Mouse (Mus musculus) embryonic facial prominence, embryonic 11.5 days (tissue): Measurements from ENCODE around the gene Lhx5. TPM values are rescaled to one million over a fixed set of nuclear protein-coding genes. Genes with fewer than 3 reads are reported as not detected.

ENCODE experiments used
- ATAC-seq: fragments of 200-750 bp; cut with Nextera tagmentation; replicated peaks from 2 replicates; pipeline ENCODE4 v1.8.0; 2017; ENCODE audit warnings: low read depth; ENCODE audit not compliant: insufficient number of reproducible peaks, low FRiP score, low TSS enrichment
- DNase-seq: peaks from one replicate; pipeline ENCODE4 v3.0.0-alpha.2; 2015; ENCODE audit warnings: low spot score
- H3K27ac ChIP-seq: fragments of 300-500 bp; sonication (generic); replicated peaks from 2 replicates; pipeline ENCODE4 v1.5.1; 2014; ENCODE audit warnings: mild to moderate bottlenecking, low read depth, low read length, control low read depth
- H3K27me3 ChIP-seq: fragments of 300-500 bp; sonication (generic); 2 replicates; pipeline ENCODE4 v1.6.1; 2014; ENCODE audit warnings: mild to moderate bottlenecking, low read length, moderate library complexity, mixed read lengths; ENCODE audit not compliant: control insufficient read depth, insufficient read depth
- H3K36me3 ChIP-seq: fragments of 300-500 bp; sonication (generic); replicated peaks from 2 replicates; pipeline ENCODE4 v1.6.1; 2014; ENCODE audit warnings: low read depth, mild to moderate bottlenecking, low read length, moderate library complexity, mixed read lengths; ENCODE audit not compliant: control insufficient read depth, insufficient read depth
- H3K4me1 ChIP-seq: fragments of 300-500 bp; sonication (generic); 2 replicates; pipeline ENCODE4 v1.6.1; 2014; ENCODE audit warnings: low read length, mixed read lengths; ENCODE audit not compliant: control insufficient read depth, insufficient read depth
- H3K4me2 ChIP-seq: fragments of 300-500 bp; sonication (generic); 2 replicates; pipeline ENCODE4 v1.6.1; 2014; ENCODE audit warnings: low read depth, mild to moderate bottlenecking, control low read depth, low read length, moderate library complexity
- H3K4me3 ChIP-seq: fragments of 300-500 bp; sonication (generic); 2 replicates; pipeline ENCODE4 v1.5.1; 2014; ENCODE audit warnings: low read depth, low read length, control low read depth
- H3K9ac ChIP-seq: fragments of 300-500 bp; sonication (generic); replicated peaks from 2 replicates; pipeline ENCODE4 v1.6.1; 2014; ENCODE audit warnings: mild to moderate bottlenecking, control low read depth, low read length
- H3K9me3 ChIP-seq: fragments of 300-500 bp; sonication (generic); replicated peaks from 2 replicates; pipeline ENCODE4 v1.6.1; 2016; ENCODE audit warnings: mild to moderate bottlenecking, low read length, inconsistent platforms, mixed read lengths; ENCODE audit not compliant: control insufficient read depth
- whole genome bisulfite sequencing: fragments of 180-500 bp; shearing (Covaris S2); extraction: QIAGEN DNeasy Blood & Tissue Kit; methylation state at CpG from one replicate; pipeline ENCODE4 v1.1.7; 2014; 5-methylcytosine and 5-hydroxymethylcytosine counted together
- polyA plus RNA-seq: library from polyadenylated mRNA; unstranded; fragments of >200 nt; fragmentation: Nextera tagmentation; extraction: Ambion mirVana; gene quantifications from 2 replicates; pipeline ENCODE4 v1.2.1, GENCODE M21; 2014

Gene Lhx5
- polyA plus RNA-seq, 1 experiment from 2014 or later = 1.5 TPM

- Histone ChIP-seq H3K27me3 (peaks cover 79% of the 10 kb centered on the region), H3K4me3 (no peak overlapping the region), H3K9ac (no peak overlapping the region), H3K4me2 (no peak overlapping the region), H3K27ac (no peak overlapping the region), H3K4me1 (no peaks in the 10 kb centered on the region; the same call in 1 of the 2 replicates), H3K36me3 (no peaks in the 10 kb centered on the region), H3K9me3 (no peaks in the 10 kb centered on the region)
- WGBS = under 1% methylated on average over 33 of the region's 33 CpGs
- peak; percentile 23 for DNase-seq
- no peak for ATAC-seq
Observed at GRCm38 (mm10) chr5:120427451-120427938, 4.0 kb upstream of the Lhx5 start.

GRCm38 (mm10) chr5:120428189-120428838, 3.2 kb upstream of the Lhx5 start:
- Histone ChIP-seq H3K4me2 (no peak overlapping the region), H3K9ac (no peak overlapping the region), H3K9me3 (no peaks in the 10 kb centered on the region), H3K27ac (no peak overlapping the region), H3K27me3 (peaks cover 85% of the 10 kb centered on the region), H3K4me3 (no peak overlapping the region), H3K36me3 (no peaks in the 10 kb centered on the region), H3K4me1 (no peaks in the 10 kb centered on the region; the same call in 1 of the 2 replicates)
- DNase-seq = peak; percentile 13
- ATAC-seq = no peak
- 2% methylated on average over 21 of the region's 21 CpGs for WGBS

GRCm38 (mm10) chr5:120428990-120429389, 2.5 kb upstream of the Lhx5 start:
- Histone ChIP-seq H3K4me2 (no peak overlapping the region), H3K27ac (no peak overlapping the region), H3K4me1 (no peaks in the 10 kb centered on the region; the same call in 1 of the 2 replicates), H3K9me3 (no peaks in the 10 kb centered on the region), H3K36me3 (no peaks in the 10 kb centered on the region), H3K4me3 (no peak overlapping the region), H3K27me3 (peaks cover 88% of the 10 kb centered on the region), H3K9ac (no peak overlapping the region)
- 5% methylated on average over 5 of the region's 6 CpGs for WGBS
- ATAC-seq (no peak), DNase-seq (no peak)

GRCm38 (mm10) chr5:120429692-120430091, 1.8 kb upstream of the Lhx5 start:
- Histone ChIP-seq H3K4me3 (no peak overlapping the region), H3K4me1 (no peaks in the 10 kb centered on the region; the same call in 1 of the 2 replicates), H3K9ac (no peak overlapping the region), H3K27me3 (peaks cover 89% of the 10 kb centered on the region), H3K4me2 (no peak overlapping the region), H3K9me3 (no peaks in the 10 kb centered on the region), H3K36me3 (no peaks in the 10 kb centered on the region), H3K27ac (no peak overlapping the region)
- 8% methylated on average over 6 of the region's 6 CpGs for WGBS
- DNase-seq = no peak
- no peak for ATAC-seq

- ATAC-seq (no peak), DNase-seq (no peak)
- Histone ChIP-seq H3K4me1 (no peaks in the 10 kb centered on the region; the same call in 1 of the 2 replicates), H3K27ac (no peak overlapping the region), H3K9ac (no peak overlapping the region), H3K4me2 (no peak overlapping the region), H3K36me3 (no peaks in the 10 kb centered on the region), H3K27me3 (peaks cover 93% of the 10 kb centered on the region), H3K4me3 (no peak overlapping the region; the same call in 1 of the 2 replicates), H3K9me3 (no peaks in the 10 kb centered on the region)
- WGBS = under 1% methylated on average over 30 of the region's 30 CpGs
Observed at GRCm38 (mm10) chr5:120431001-120431583, 407 bp upstream of the Lhx5 start.

- Histone ChIP-seq H3K27me3 (peaks cover 94% of the 10 kb centered on the region), H3K4me3 (peak overlapping the region; percentile 21), H3K4me2 (no peak overlapping the region), H3K4me1 (no peaks in the 10 kb centered on the region; the same call in 1 of the 2 replicates), H3K36me3 (no peaks in the 10 kb centered on the region), H3K9ac (no peak overlapping the region), H3K27ac (no peak overlapping the region), H3K9me3 (no peaks in the 10 kb centered on the region)
- ATAC-seq (no peak), DNase-seq (no peak)
- under 1% methylated on average over 9 of the region's 9 CpGs for WGBS
Observed at GRCm38 (mm10) chr5:120432486-120433015, 1.1 kb downstream of the Lhx5 start.

DNA sequence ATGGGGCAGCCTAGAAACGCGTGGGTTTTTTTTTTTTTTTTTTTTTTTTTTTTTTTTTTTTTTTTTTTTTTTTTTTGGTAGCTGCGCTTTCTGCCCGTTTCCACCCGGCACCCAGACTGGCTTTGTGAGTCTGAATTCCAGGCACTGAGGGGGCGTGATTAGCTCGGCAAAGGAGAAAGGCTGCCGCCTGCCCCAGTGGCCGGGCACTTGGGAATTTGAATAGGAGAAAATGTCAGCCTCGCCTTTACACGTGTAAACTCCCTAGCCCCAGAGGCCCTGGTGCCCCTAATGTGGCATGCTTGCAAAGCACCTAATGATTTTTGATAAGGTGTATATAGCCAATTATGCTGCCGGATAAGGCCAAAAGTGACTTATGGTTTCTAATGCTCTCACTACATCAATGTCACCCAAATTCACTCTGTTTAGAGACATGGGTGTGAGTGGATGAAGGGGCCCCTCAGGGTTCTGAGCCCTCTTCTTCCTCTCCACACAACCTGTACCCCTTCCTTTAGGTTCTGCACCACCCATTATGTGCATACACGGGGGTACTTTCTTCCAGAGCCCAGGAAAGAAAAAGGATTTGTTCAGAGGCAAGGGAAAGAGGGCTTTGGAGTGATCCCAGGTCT, 1.7 kb downstream of the Lhx5 start:
- 1% methylated on average over 13 of the region's 13 CpGs for WGBS
- H3K27me3 ChIP-seq = peaks cover 94% of the 10 kb centered on the region
- no peak overlapping the region for H3K9ac ChIP-seq
- no peaks in the 10 kb centered on the region for H3K36me3 ChIP-seq
- H3K9me3 ChIP-seq = no peaks in the 10 kb centered on the region
- H3K27ac ChIP-seq = no peak overlapping the region
- H3K4me3 ChIP-seq = no peak overlapping the region
- no peak for ATAC-seq
- no peak for DNase-seq
- H3K4me2 ChIP-seq = no peak overlapping the region
- H3K4me1 ChIP-seq = no peaks in the 10 kb centered on the region; the same call in 1 of the 2 replicates
